ENCODE assay signal across 24 mouse cellular contexts in genomic region chr12:83523056-83523455, GRCm38 (mm10). TPM values are rescaled to one million over a fixed set of nuclear protein-coding genes. Genes with fewer than 3 reads are reported as not detected.
DNase-seq lines count a peak whose midpoint lies in the region; ATAC-seq and TF ChIP-seq lines count a peak whose summit lies in the region.
"Had no signal": no experiment of that assay in that cellular context is flagged by ENCODE, and none has a peak within 500 bp of the region (broad histone marks: within the 10 kb centered on the region; RNA-seq: fewer than 3 reads in every experiment).

No protein-coding gene starts in this region.

- H3K27ac ChIP-seq in heart, embryonic 11.5 days (ENCODE audit: low read depth, low read length) = no peak overlapping the region
- H3K27ac ChIP-seq: forebrain, embryonic 10.5 days; forebrain, embryonic 13.5 days; heart, embryonic 15.5 days; hindbrain, embryonic 10.5 days; hindbrain, embryonic 15.5 days had no signal

- no peak overlapping the region for H3K4me2 ChIP-seq in heart, embryonic 11.5 days
- H3K4me2 ChIP-seq: forebrain, embryonic 13.5 days; heart, embryonic 12.5 days; heart, embryonic 15.5 days; hindbrain, embryonic 15.5 days had no signal

- no peak for TF ChIP-seq CTCF in E14TG2a.4 (conservative IDR thresholded peaks at IDR 0.05; ENCODE audit: low read length)

- no peak for ATAC-seq in heart, embryonic 11.5 days (replicated peaks; ENCODE audit: insufficient number of reproducible peaks, low FRiP score, low TSS enrichment)
- ATAC-seq: activated CD4-positive, CD25-positive, alpha-beta regulatory T cell, adult 4 months; forebrain, embryonic 13.5 days; forebrain, postnatal 0 days; intestine, postnatal 0 days had no signal

- no peak overlapping the region for H3K9ac ChIP-seq in heart, embryonic 11.5 days (ENCODE audit: low read depth, low read length)
- H3K9ac ChIP-seq: forebrain, embryonic 13.5 days; forebrain, postnatal 0 days; heart, embryonic 12.5 days; heart, embryonic 15.5 days; hindbrain, embryonic 15.5 days had no signal

- H3K27me3 ChIP-seq in heart, embryonic 11.5 days (ENCODE audit: control insufficient read depth, insufficient read depth, low read length) = no peaks in the 10 kb centered on the region
- H3K27me3 ChIP-seq in E14TG2a.4 (ENCODE audit: insufficient read depth, low read length) = no peaks in the 10 kb centered on the region
- H3K27me3 ChIP-seq: forebrain, embryonic 13.5 days; heart, embryonic 12.5 days; heart, embryonic 15.5 days; hindbrain, embryonic 15.5 days had no signal

- H3K4me1 ChIP-seq in heart, embryonic 11.5 days (ENCODE audit: control insufficient read depth, insufficient read depth, low read length) = peaks cover 22% of the 10 kb centered on the region
- H3K4me1 ChIP-seq in E14TG2a.4 (replicated peaks; ENCODE audit: low read depth, low read length) = peaks cover 91% of the 10 kb centered on the region

- H3K36me3 ChIP-seq in heart, embryonic 11.5 days (ENCODE audit: control insufficient read depth, insufficient read depth, low read length) = no peaks in the 10 kb centered on the region
- H3K36me3 ChIP-seq in E14TG2a.4 (ENCODE audit: insufficient read depth, low read length) = peaks cover 30% of the 10 kb centered on the region
- H3K36me3 ChIP-seq: heart, embryonic 15.5 days had no signal

- H3K4me3 ChIP-seq in heart, embryonic 11.5 days (ENCODE audit: low read depth, low read length) = no peak overlapping the region
- peak overlapping the region; percentile 49 for H3K4me3 ChIP-seq in E14TG2a.4 (replicated peaks; ENCODE audit: low read length)
- H3K4me3 ChIP-seq: forebrain, embryonic 10.5 days; forebrain, embryonic 13.5 days; heart, embryonic 12.5 days; heart, embryonic 15.5 days; hindbrain, embryonic 10.5 days; hindbrain, embryonic 15.5 days had no signal

- WGBS in heart, embryonic 11.5 days (ENCODE audit: insufficient replicate concordance) = 94% methylated on average over 6 of the region's 6 CpGs

- H3K9me3 ChIP-seq in heart, embryonic 11.5 days (replicated peaks; ENCODE audit: control insufficient read depth, low read length) = no peaks in the 10 kb centered on the region
- H3K9me3 ChIP-seq in E14TG2a.4 (ENCODE audit: low read length) = no peaks in the 10 kb centered on the region
- H3K9me3 ChIP-seq: forebrain, embryonic 10.5 days; forebrain, embryonic 13.5 days; heart, embryonic 12.5 days; heart, embryonic 15.5 days; hindbrain, embryonic 10.5 days; hindbrain, embryonic 15.5 days had no signal

- DNase-seq in adrenal gland, adult (ENCODE audit: inconsistent age in 2 of 2, low spot score in 1 of 2) = peak; percentile 49 to 81
- DNase-seq in adrenal gland, adult 18-20 months (ENCODE audit: low spot score in 2 of 2) = no peak
- DNase-seq in heart, adult 11 months = peak; percentile 83
- DNase-seq in layer of hippocampus, postnatal 14 days (ENCODE audit: low spot score in 2 of 2) = no peak
- DNase-seq: adrenal gland, adult 8-10 months; cerebellum, adult 18-20 months; cerebellum, adult 9-10 months; cerebellum, postnatal 14 days; forebrain, postnatal 0 days; gastrocnemius, postnatal 10 days; gastrocnemius, postnatal 36 days; heart, postnatal 10 days; heart, postnatal 36 days; kidney, adult 2 months had no signal

RNA-seq across cellular contexts. Expression of gene Dcaf4, which starts 2.8 kb away (rescaled TPM):
- total RNA-seq in adrenal gland, adult 18-20 months (2021) = 10 to 100 TPM; 28.5 to 36.1 TPM
- 23.8 and 24.1 TPM in 2 replicates for polyA plus RNA-seq in heart, embryonic 11.5 days (2014; fragmentation: Nextera tagmentation; extraction: Ambion mirVana)
- total RNA-seq in layer of hippocampus, postnatal 14 days (2021) = 10 to 100 TPM; 31.8 to 32.1 TPM

RNA-seq across cellular contexts. Expression of gene Dpf3, which starts 35.5 kb away (rescaled TPM):
- 1 to 10 TPM; 7.3 to 7.7 TPM for total RNA-seq in adrenal gland, adult 18-20 months (2021)
- 29.7 TPM in 2 replicates for polyA plus RNA-seq in heart, embryonic 11.5 days (2014; fragmentation: Nextera tagmentation; extraction: Ambion mirVana)
- 10 to 100 TPM; 26.4 to 27.8 TPM for total RNA-seq in layer of hippocampus, postnatal 14 days (2021)

Comparison
In these comparisons a context has a peak if more than half of its experiments do, and no peak if none do; other contexts are left out.
1. DNase-seq: peak in adrenal gland, adult (2 of 2) and heart, adult 11 months (single experiment); none in adrenal gland, adult 18-20 months (0 of 2) and layer of hippocampus, postnatal 14 days (0 of 2).